In genomic region chr7:80832996-80833650, GRCm38 (mm10) we compare ENCODE assay signal across 7 mouse cellular contexts. TPM values are rescaled to one million over a fixed set of nuclear protein-coding genes. Genes with fewer than 3 reads are reported as not detected.
DNase-seq lines count a peak whose midpoint lies in the region; ATAC-seq and TF ChIP-seq lines count a peak whose summit lies in the region.
"Not testable (repeated sequence)": the region's sequence is repeated elsewhere in the genome, so short reads cannot be mapped to it uniquely, and the experiment has no call there.

No protein-coding gene starts in this region.

- peak; percentile 93 for ATAC-seq in embryonic facial prominence, embryonic 14.5 days (ENCODE audit: low read depth)
- ATAC-seq in heart, embryonic 12.5 days (ENCODE audit: insufficient number of reproducible peaks, low FRiP score): peak; percentile 58; the same call in 1 of the 2 replicates
- ATAC-seq in intestine, postnatal 0 days: peak; percentile 87

- H3K4me3 ChIP-seq in embryonic facial prominence, embryonic 14.5 days (ENCODE audit: low read depth, low read length); heart, embryonic 12.5 days; intestine, postnatal 0 days (ENCODE audit: low read depth, low read length); liver, adult 2 months (ENCODE audit: insufficient read depth, low read depth, low read length): not testable (repeated sequence)

- H3K4me2 ChIP-seq in embryonic facial prominence, embryonic 14.5 days (ENCODE audit: low read depth, low read length): 0 out of 2 replicates have a peak overlapping the region, but pooled peaks have one; percentile 13
- peak overlapping the region; percentile 32 for H3K4me2 ChIP-seq in heart, embryonic 12.5 days
- 0 out of 2 replicates have a peak overlapping the region, but pooled peaks have one; percentile 28 for H3K4me2 ChIP-seq in intestine, postnatal 0 days (replicated peaks; ENCODE audit: low read depth)

- TF ChIP-seq POLR2A in liver, adult 2 months (IDR thresholded peaks at IDR 0.05; ENCODE audit: extremely low read depth, insufficient read depth, low read length): not testable (repeated sequence)

- H3K9me3 ChIP-seq in embryonic facial prominence, embryonic 14.5 days (ENCODE audit: control insufficient read depth, low read length); heart, embryonic 12.5 days (replicated peaks); intestine, postnatal 0 days (ENCODE audit: control insufficient read depth): not testable (repeated sequence)

- DNase-seq in ZHBTc4 (ENCODE audit: low read depth, low spot score): peak; percentile 86
- peak; percentile 85 for DNase-seq in embryonic facial prominence, embryonic 14.5 days (ENCODE audit: low spot score)
- peak; percentile 39 for DNase-seq in liver, adult 2 months (ENCODE audit: extremely low read depth, low read depth, low spot score)
- peak; percentile 69 for DNase-seq in mesoderm, embryonic 11.5 days (ENCODE audit: low read depth, low spot score)
- DNase-seq in right cerebral cortex, postnatal 10 days (ENCODE audit: low spot score in 2 of 2): peak; percentile 50 to 57

- not testable (repeated sequence) for H3K27ac ChIP-seq in embryonic facial prominence, embryonic 14.5 days (replicated peaks; ENCODE audit: low read depth, low read length); heart, embryonic 12.5 days (ENCODE audit: poor library complexity, severe bottlenecking); intestine, postnatal 0 days (ENCODE audit: low read depth, low read length); liver, adult 2 months (replicated peaks; ENCODE audit: insufficient read depth, low read depth, low read length)

- H3K27me3 ChIP-seq in embryonic facial prominence, embryonic 14.5 days (replicated peaks; ENCODE audit: control insufficient read depth, insufficient read depth, low read length); heart, embryonic 12.5 days (replicated peaks); intestine, postnatal 0 days (replicated peaks; ENCODE audit: control insufficient read depth, insufficient read depth, low read length); liver, adult 2 months (ENCODE audit: control insufficient read depth, insufficient read depth, low read length): not testable (repeated sequence)

- H3K36me3 ChIP-seq in embryonic facial prominence, embryonic 14.5 days (ENCODE audit: control insufficient read depth, insufficient read depth, low read length); heart, embryonic 12.5 days; intestine, postnatal 0 days (ENCODE audit: control insufficient read depth, insufficient read depth); liver, adult 2 months (ENCODE audit: control insufficient read depth, insufficient read depth, low read length): not testable (repeated sequence)

- not testable (repeated sequence) for H3K79me2 ChIP-seq in liver, adult 2 months (ENCODE audit: control insufficient read depth, insufficient read depth, low read length)

- peaks cover 10% of the 10 kb centered on the region; the same call in 1 of the 2 replicates for H3K4me1 ChIP-seq in embryonic facial prominence, embryonic 14.5 days (ENCODE audit: control insufficient read depth, insufficient read depth, low read length)
- H3K4me1 ChIP-seq in heart, embryonic 12.5 days (replicated peaks): peaks cover 12% of the 10 kb centered on the region
- H3K4me1 ChIP-seq in intestine, postnatal 0 days (replicated peaks; ENCODE audit: control insufficient read depth, insufficient read depth, low read length); liver, adult 2 months (ENCODE audit: control insufficient read depth, insufficient read depth, low read length): not testable (repeated sequence)

- 10% methylated on average over 13 of the region's 14 CpGs for WGBS in embryonic facial prominence, embryonic 14.5 days
- 11% methylated on average over 14 of the region's 14 CpGs for WGBS in heart, embryonic 12.5 days
- WGBS in intestine, postnatal 0 days: 15% methylated on average over 13 of the region's 14 CpGs
- 21% methylated on average over 14 of the region's 14 CpGs for WGBS in liver, adult 2 months

- TF ChIP-seq CTCF in intestine, postnatal 0 days (IDR thresholded peaks at IDR 0.05; ENCODE audit: low read depth); liver, adult 2 months (IDR thresholded peaks at IDR 0.05; ENCODE audit: low read depth, low read length): not testable (repeated sequence)

- not testable (repeated sequence) for H3K9ac ChIP-seq in embryonic facial prominence, embryonic 14.5 days (ENCODE audit: low read depth, low read length); heart, embryonic 12.5 days; intestine, postnatal 0 days (ENCODE audit: low read depth, low read length); liver, adult 2 months (ENCODE audit: low read depth, low read length)

RNA-seq across cellular contexts. Expression of gene Iqgap1, which starts 7.3 kb away (rescaled TPM):
- 68.6 and 73.7 TPM in 2 replicates for polyA plus RNA-seq in embryonic facial prominence, embryonic 14.5 days (2014; fragmentation: Nextera tagmentation; extraction: Ambion mirVana)
- polyA plus RNA-seq in heart, embryonic 12.5 days (2016; fragmentation: Nextera tagmentation; extraction: Ambion mirVana): 41.3 and 42.0 TPM in 2 replicates
- 32.3 and 34.1 TPM in 2 replicates for polyA plus RNA-seq in intestine, postnatal 0 days (2015; fragmentation: Nextera tagmentation; extraction: Ambion mirVana)
- total RNA-seq in liver, adult 2 months (2014; rRNA removed): 7.8 and 9.2 TPM in 2 replicates
- 2.6 and 2.8 TPM in 2 replicates for polyA plus RNA-seq in liver, adult 2 months (2012; rRNA removed)

RNA-seq across cellular contexts. Expression of gene Zscan2, which starts 27.6 kb away (rescaled TPM):
- polyA plus RNA-seq in embryonic facial prominence, embryonic 14.5 days (2014; fragmentation: Nextera tagmentation; extraction: Ambion mirVana): 1.8 and 2.1 TPM in 2 replicates
- polyA plus RNA-seq in heart, embryonic 12.5 days (2016; fragmentation: Nextera tagmentation; extraction: Ambion mirVana): 2.0 and 2.4 TPM in 2 replicates
- polyA plus RNA-seq in intestine, postnatal 0 days (2015; fragmentation: Nextera tagmentation; extraction: Ambion mirVana): 0.68 and 0.80 TPM in 2 replicates
- total RNA-seq in liver, adult 2 months (2014; rRNA removed): 3.0 and 4.6 TPM in 2 replicates
- polyA plus RNA-seq in liver, adult 2 months (2012; rRNA removed): 1.6 and 2.7 TPM in 2 replicates
